In the genomic region with DNA sequence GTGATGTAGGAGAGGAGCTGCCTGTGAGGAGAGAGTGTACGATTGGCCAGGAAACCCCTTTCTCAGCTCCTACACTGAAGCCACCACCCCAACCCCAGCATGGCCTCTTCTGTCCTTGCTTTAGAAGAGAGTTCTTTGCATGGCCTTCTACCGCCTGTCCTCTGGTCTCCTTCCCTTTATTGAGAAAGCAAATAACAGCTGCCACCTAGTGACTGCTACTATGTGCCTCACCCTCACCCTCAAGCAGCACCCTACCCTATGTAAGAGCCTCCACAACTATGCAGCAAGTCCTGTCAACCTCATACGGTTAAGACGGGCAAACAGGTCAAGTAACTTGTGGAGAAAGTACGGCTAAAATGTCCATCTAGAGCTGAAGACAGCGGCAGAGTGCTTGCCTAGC, we compare ENCODE assay signal across 15 mouse cellular contexts. TPM values are rescaled to one million over a fixed set of nuclear protein-coding genes. Genes with fewer than 3 reads are reported as not detected.
DNase-seq lines count a peak whose midpoint lies in the region; ATAC-seq and TF ChIP-seq lines count a peak whose summit lies in the region.
"Had no signal": no experiment of that assay in that cellular context is flagged by ENCODE, and none has a peak within 500 bp of the region (broad histone marks: within the 10 kb centered on the region; RNA-seq: fewer than 3 reads in every experiment).

No protein-coding gene starts in this region.

- intact Hi-C loops in heart, adult 2 months (cut with DNase I) = loop anchor here (2.0 to 5.0 kb wide), 2 partner anchors 21 to 123 kb away; partner anchors contain the start of genes Acrbp, Mrpl51 and Ncapd2

- no peak for TF ChIP-seq POLR2A in heart, adult 2 months (IDR thresholded peaks at IDR 0.05; ENCODE audit: insufficient read depth, low read depth, low read length)
- no peak for TF ChIP-seq POLR2A in kidney, adult 2 months (IDR thresholded peaks at IDR 0.05; ENCODE audit: low read depth, low read length)
- TF ChIP-seq POLR2A in lung, adult 2 months (IDR thresholded peaks at IDR 0.05; ENCODE audit: borderline replicate concordance, extremely low read depth, low read depth, low read length) = no peak

- no peak overlapping the region for H3K4me3 ChIP-seq in heart, adult 2 months
- no peak overlapping the region for H3K4me3 ChIP-seq in kidney, adult 2 months (ENCODE audit: insufficient read depth, low read depth, low read length)
- H3K4me3 ChIP-seq in lung, adult 2 months (replicated peaks; ENCODE audit: extremely low read depth, low read depth, low read length) = no peak overlapping the region
- H3K4me3 ChIP-seq: hindbrain, embryonic 12.5 days had no signal

- no peak overlapping the region for H3K9ac ChIP-seq in heart, adult 2 months (ENCODE audit: low read depth, low read length)
- H3K9ac ChIP-seq: hindbrain, embryonic 12.5 days; lung, embryonic 14.5 days had no signal

- DNase-seq in heart, adult 2 months = no peak
- no peak for DNase-seq in heart, adult 11 months
- peak; percentile 34 for DNase-seq in kidney, adult 2 months
- DNase-seq in kidney, adult 18-20 months = no peak
- peak; percentile 42 for DNase-seq in lung, postnatal 25 days (ENCODE audit: low spot score)
- no peak for DNase-seq in lung, adult 2 months
- DNase-seq in brain, adult 2 months (ENCODE audit: low read depth, low spot score) = peak; percentile 42
- DNase-seq: cerebellum, postnatal 14 days; gastrocnemius, postnatal 14 days; lung, embryonic 14.5 days; retina, postnatal 1 day; thymus, adult 2 months had no signal

- ATAC-seq in erythroblast, adult 5-6 weeks (replicated peaks; ENCODE audit: low FRiP score, poor library complexity, severe bottlenecking) = no peak
- ATAC-seq: intestine, embryonic 16.5 days had no signal

- H3K36me3 ChIP-seq in heart, adult 2 months (ENCODE audit: control insufficient read depth, insufficient read depth, low read length) = no peaks in the 10 kb centered on the region
- no peaks in the 10 kb centered on the region for H3K36me3 ChIP-seq in kidney, adult 2 months (ENCODE audit: control insufficient read depth, insufficient read depth, low read length)

- peaks cover 3% of the 10 kb centered on the region; the same call in 1 of the 2 replicates for H3K4me1 ChIP-seq in heart, adult 2 months (ENCODE audit: control insufficient read depth, insufficient read depth, low read length)
- peaks cover 9% of the 10 kb centered on the region; the same call in 1 of the 2 replicates for H3K4me1 ChIP-seq in kidney, adult 2 months (ENCODE audit: control insufficient read depth, insufficient read depth, low read length)
- H3K4me1 ChIP-seq in lung, adult 2 months (ENCODE audit: control insufficient read depth, insufficient read depth, low read length) = no peaks in the 10 kb centered on the region

- TF ChIP-seq EP300 in heart, adult 2 months (IDR thresholded peaks at IDR 0.05; ENCODE audit: insufficient read depth, low read depth, low read length) = 0 out of 2 replicates have a peak, but pooled peaks have one; percentile 11

- peak overlapping the region; percentile 45 for H3K27ac ChIP-seq in heart, adult 2 months
- no peak overlapping the region for H3K27ac ChIP-seq in kidney, adult 2 months (ENCODE audit: insufficient read depth, low read depth, low read length)
- H3K27ac ChIP-seq: hindbrain, embryonic 12.5 days had no signal

- TF ChIP-seq CTCF in heart, adult 2 months (IDR thresholded peaks at IDR 0.05) = peak; percentile 59
- TF ChIP-seq CTCF in kidney, adult 2 months (conservative IDR thresholded peaks at IDR 0.05; ENCODE audit: insufficient read depth, insufficient read length, low read depth, low read length) = peak; percentile 51
- TF ChIP-seq CTCF in lung, adult 2 months (IDR thresholded peaks at IDR 0.05; ENCODE audit: insufficient read depth, low read length) = no peak

- H3K27me3 ChIP-seq in heart, adult 2 months (ENCODE audit: control insufficient read depth, insufficient read depth, low read length) = no peaks in the 10 kb centered on the region
- H3K27me3 ChIP-seq in kidney, adult 2 months (replicated peaks; ENCODE audit: control insufficient read depth, insufficient read depth, low read length) = no peaks in the 10 kb centered on the region
- H3K27me3 ChIP-seq: hindbrain, embryonic 12.5 days had no signal

- H3K79me2 ChIP-seq in heart, adult 2 months (replicated peaks; ENCODE audit: control insufficient read depth, insufficient read depth, low read length) = no peaks in the 10 kb centered on the region; the same call in 1 of the 2 replicates

- WGBS in heart, adult 2 months = 75% methylated on average over 6 of the region's 6 CpGs
- whole genome bisulfite sequencing in kidney, adult 2 months = 73% methylated on average over 6 of the region's 6 CpGs
- 84% methylated on average over 6 of the region's 6 CpGs for WGBS in lung, adult 2 months

RNA-seq across cellular contexts. Expression of gene Gapdh, which starts 3.9 kb away (rescaled TPM):
- 1,000 to 10,000 TPM; 4,018 to 4,312 TPM for total RNA-seq in heart, adult 2 months (2021)
- polyA plus RNA-seq in heart, adult 2 months (2012; rRNA removed) = 7,726 and 8,318 TPM in 2 replicates
- polyA plus RNA-seq in kidney, adult 2 months (2012; rRNA removed) = 7,324 and 7,933 TPM in 2 replicates
- polyA plus RNA-seq in lung, adult 2 months (2012; rRNA removed) = 1,317 and 1,826 TPM in 2 replicates
- total RNA-seq in erythroblast, adult 5-6 weeks (2015; ENCODE audit: low replicate concordance) = 912 and 913 TPM in 2 replicates
- 174 and 278 TPM in 2 replicates for total RNA-seq in erythroblast, adult 5-6 weeks (2017; ENCODE audit: low replicate concordance)

RNA-seq across cellular contexts. Expression of gene Ncapd2, which starts 21.3 kb away (rescaled TPM):
- total RNA-seq in heart, adult 2 months (2021) = 10 to 100 TPM; 17.6 TPM
- 34.0 and 40.2 TPM in 2 replicates for polyA plus RNA-seq in heart, adult 2 months (2012; rRNA removed)
- polyA plus RNA-seq in kidney, adult 2 months (2012; rRNA removed) = 15.6 and 18.7 TPM in 2 replicates
- 15.5 and 34.2 TPM in 2 replicates for polyA plus RNA-seq in lung, adult 2 months (2012; rRNA removed)
- 139 and 148 TPM in 2 replicates for total RNA-seq in erythroblast, adult 5-6 weeks (2015; ENCODE audit: low replicate concordance)
- 137 and 246 TPM in 2 replicates for total RNA-seq in erythroblast, adult 5-6 weeks (2017; ENCODE audit: low replicate concordance)

RNA-seq across cellular contexts. Expression of gene Mrpl51, which starts 21.4 kb away (rescaled TPM):
- 100 to 1,000 TPM; 303 to 343 TPM for total RNA-seq in heart, adult 2 months (2021)
- polyA plus RNA-seq in heart, adult 2 months (2012; rRNA removed) = 166 and 170 TPM in 2 replicates
- polyA plus RNA-seq in kidney, adult 2 months (2012; rRNA removed) = 102 and 110 TPM in 2 replicates
- polyA plus RNA-seq in lung, adult 2 months (2012; rRNA removed) = 30.1 and 39.4 TPM in 2 replicates
- total RNA-seq in erythroblast, adult 5-6 weeks (2015; ENCODE audit: low replicate concordance) = 40.1 and 54.4 TPM in 2 replicates
- 16.4 and 29.8 TPM in 2 replicates for total RNA-seq in erythroblast, adult 5-6 weeks (2017; ENCODE audit: low replicate concordance)

RNA-seq across cellular contexts. Expression of gene Iffo1, which starts 25.2 kb away (rescaled TPM):
- total RNA-seq in heart, adult 2 months (2021) = 1 to 10 TPM; 5.7 to 7.0 TPM
- polyA plus RNA-seq in heart, adult 2 months (2012; rRNA removed) = 19.7 and 21.8 TPM in 2 replicates
- polyA plus RNA-seq in kidney, adult 2 months (2012; rRNA removed) = 35.0 and 36.4 TPM in 2 replicates
- polyA plus RNA-seq in lung, adult 2 months (2012; rRNA removed) = 45.0 and 51.0 TPM in 2 replicates
- 3.1 and 6.9 TPM in 2 replicates for total RNA-seq in erythroblast, adult 5-6 weeks (2015; ENCODE audit: low replicate concordance)
- 2.2 and 10.9 TPM in 2 replicates for total RNA-seq in erythroblast, adult 5-6 weeks (2017; ENCODE audit: low replicate concordance)

RNA-seq across cellular contexts. Expression of gene Nop2, which starts 38.5 kb away (rescaled TPM):
- total RNA-seq in heart, adult 2 months (2021) = 10 to 100 TPM; 18.9 to 20.3 TPM
- polyA plus RNA-seq in heart, adult 2 months (2012; rRNA removed) = 8.3 and 13.6 TPM in 2 replicates
- polyA plus RNA-seq in kidney, adult 2 months (2012; rRNA removed) = 15.5 and 16.5 TPM in 2 replicates
- 10.1 and 13.6 TPM in 2 replicates for polyA plus RNA-seq in lung, adult 2 months (2012; rRNA removed)
- total RNA-seq in erythroblast, adult 5-6 weeks (2015; ENCODE audit: low replicate concordance) = 4.8 and 6.7 TPM in 2 replicates
- total RNA-seq in erythroblast, adult 5-6 weeks (2017; ENCODE audit: low replicate concordance) = 10.5 and 11.8 TPM in 2 replicates

Comparison
In these comparisons a context has a peak if more than half of its experiments do, and no peak if none do; other contexts are left out.
1. DNase-seq: peak in kidney, adult 2 months (single experiment), lung, postnatal 25 days (single experiment) and brain, adult 2 months (single experiment); none in heart, adult 2 months (0 of 2), heart, adult 11 months (single experiment), kidney, adult 18-20 months (single experiment) and lung, adult 2 months (single experiment).